Mouse (Mus musculus) liver, embryonic 16.5 days (tissue): ENCODE results near the gene Ccdc194. TPM values are rescaled to one million over a fixed set of nuclear protein-coding genes. Genes with fewer than 3 reads are reported as not detected.
A peak's percentile ranks its signal among the peaks of the same experiment; 100 is the strongest.

Source experiments
- ATAC-seq: fragments of 200-750 bp; cut with Nextera tagmentation; 2 replicates; pipeline ENCODE4 v1.8.0; 2017; ENCODE audit warnings: low read depth, mild to moderate bottlenecking, moderate number of reproducible peaks, moderate library complexity
- H3K27ac ChIP-seq: fragments of 300-500 bp; sonication (generic); 2 replicates; pipeline ENCODE4 v1.5.1; 2014; ENCODE audit warnings: mild to moderate bottlenecking, low read length
- H3K27me3 ChIP-seq: fragments of 300-500 bp; sonication (generic); 2 replicates; pipeline ENCODE4 v1.6.1; 2014; ENCODE audit warnings: low read depth, low read length, mixed read lengths; ENCODE audit not compliant: control insufficient read depth, insufficient read depth
- H3K36me3 ChIP-seq: fragments of 300-500 bp; sonication (generic); 2 replicates; pipeline ENCODE4 v1.6.1; 2014; ENCODE audit warnings: mild to moderate bottlenecking; ENCODE audit not compliant: control insufficient read depth, insufficient read depth
- H3K4me1 ChIP-seq: fragments of 300-500 bp; sonication (generic); 2 replicates; pipeline ENCODE4 v1.6.1; 2014; ENCODE audit warnings: low read depth, low read length, mixed read lengths; ENCODE audit not compliant: control insufficient read depth
- H3K4me2 ChIP-seq: fragments of 300-500 bp; sonication (generic); 2 replicates; pipeline ENCODE4 v1.6.1; 2014; ENCODE audit warnings: low read depth, low read length, mixed read lengths
- H3K4me3 ChIP-seq: fragments of 300-500 bp; sonication (generic); 2 replicates; pipeline ENCODE4 v1.5.1; 2014; ENCODE audit warnings: low read depth, mild to moderate bottlenecking, low read length
- H3K9ac ChIP-seq: fragments of 300-500 bp; sonication (generic); 2 replicates; pipeline ENCODE4 v1.6.1; 2014; ENCODE audit warnings: low read depth, low read length
- H3K9me3 ChIP-seq: fragments of 300-500 bp; sonication (generic); replicated peaks from 2 replicates; pipeline ENCODE4 v1.6.1; 2016; ENCODE audit warnings: low read length; ENCODE audit not compliant: control insufficient read depth
- WGBS: fragments of 180-500 bp; shearing (Covaris S2); extraction: QIAGEN DNeasy Blood & Tissue Kit; methylation state at CpG from one replicate; pipeline ENCODE4 v1.1.7; 2014; ENCODE audit not compliant: insufficient replicate concordance; 5-methylcytosine and 5-hydroxymethylcytosine counted together
- polyA plus RNA-seq: library from polyadenylated mRNA; unstranded; fragments of >200 nt; fragmentation: Nextera tagmentation; extraction: Ambion mirVana; gene quantifications from 2 replicates; pipeline ENCODE4 v1.2.1, GENCODE M21; 2015

The Ccdc194 gene
- polyA plus RNA-seq, 1 experiment from 2014 or later: 0.19 TPM

DNA sequence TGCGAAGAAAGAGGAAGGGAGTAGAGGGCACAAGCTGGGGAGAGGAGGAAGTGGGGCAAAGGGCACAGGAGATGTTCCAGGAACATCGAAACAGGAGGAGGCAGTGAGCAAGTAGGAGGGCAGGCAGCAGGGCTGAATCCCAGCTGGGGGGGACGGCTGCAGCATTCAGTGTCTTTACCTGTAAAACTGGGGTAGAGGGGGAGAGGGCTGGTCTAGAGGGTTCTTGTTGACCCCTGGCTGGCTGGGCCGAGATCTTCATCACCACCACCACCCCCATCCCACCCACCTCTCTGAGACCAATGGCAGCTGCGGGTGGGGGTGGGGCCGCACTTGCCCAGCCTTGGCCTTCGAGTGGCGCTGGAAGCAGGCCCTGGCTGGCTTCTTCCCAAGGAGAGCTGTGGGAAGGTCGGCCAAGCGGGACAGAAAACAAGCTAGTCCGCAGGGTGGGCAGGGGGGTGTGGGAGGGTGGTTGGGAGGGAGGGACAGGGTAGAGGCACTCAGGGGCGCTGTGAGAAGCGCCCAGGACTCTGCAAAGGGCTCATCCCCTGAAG lies 43.0 kb upstream of the Ccdc194 start, which contains the start of gene Slc27a1:
Gene Slc27a1, plus strand, starts transcription at position 496 of the 551 bp plus-strand sequence.
- H3K4me3 ChIP-seq: peak within 1 kb of the TSS; percentile 58
- H3K9me3 ChIP-seq: no peaks in the 10 kb centered on the region
- WGBS: 27% methylated on average over 13 of the region's 13 CpGs
- peaks cover 13% of the 10 kb centered on the region; the same call in 1 of the 2 replicates for H3K4me1 ChIP-seq
- no peaks in the 10 kb centered on the region for H3K36me3 ChIP-seq
- no peak within 1 kb of the TSS for H3K27ac ChIP-seq
- H3K4me2 ChIP-seq: peak within 1 kb of the TSS; percentile 70
- H3K27me3 ChIP-seq: peaks cover 14% of the 10 kb centered on the region
- ATAC-seq: no peak
- H3K9ac ChIP-seq: peak within 1 kb of the TSS; percentile 42; the same call in 1 of the 2 replicates

DNA sequence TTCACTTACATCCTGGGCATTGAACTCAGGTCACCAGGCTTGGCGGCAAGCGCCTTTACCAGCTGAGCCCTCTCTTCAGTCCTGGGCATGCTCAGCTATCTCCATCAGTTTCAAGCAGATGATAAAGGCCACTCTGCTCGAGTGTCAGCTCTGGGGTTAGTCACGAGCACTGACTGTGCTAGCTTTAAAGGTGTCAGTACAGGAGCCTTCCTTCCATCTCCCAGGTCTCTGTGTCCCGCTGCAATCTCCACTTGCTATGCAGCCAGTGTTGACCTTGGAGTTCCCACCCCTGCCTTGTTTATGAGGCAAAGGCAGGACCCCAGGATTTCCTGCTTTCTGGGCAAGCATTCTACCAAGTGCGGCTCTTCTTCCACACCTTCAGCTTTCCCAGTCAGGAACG lies 42.1 kb upstream of the Ccdc194 start:
- Histone ChIP-seq H3K4me2 (no peak overlapping the region), H3K9ac (no peak overlapping the region), H3K36me3 (no peaks in the 10 kb centered on the region), H3K27ac (no peak overlapping the region), H3K4me3 (no peak overlapping the region), H3K27me3 (peaks cover 20% of the 10 kb centered on the region), H3K9me3 (no peaks in the 10 kb centered on the region), H3K4me1 (peaks cover 17% of the 10 kb centered on the region)
- WGBS: 60% methylated on average over 7 of the region's 7 CpGs
- no peak for ATAC-seq

DNA sequence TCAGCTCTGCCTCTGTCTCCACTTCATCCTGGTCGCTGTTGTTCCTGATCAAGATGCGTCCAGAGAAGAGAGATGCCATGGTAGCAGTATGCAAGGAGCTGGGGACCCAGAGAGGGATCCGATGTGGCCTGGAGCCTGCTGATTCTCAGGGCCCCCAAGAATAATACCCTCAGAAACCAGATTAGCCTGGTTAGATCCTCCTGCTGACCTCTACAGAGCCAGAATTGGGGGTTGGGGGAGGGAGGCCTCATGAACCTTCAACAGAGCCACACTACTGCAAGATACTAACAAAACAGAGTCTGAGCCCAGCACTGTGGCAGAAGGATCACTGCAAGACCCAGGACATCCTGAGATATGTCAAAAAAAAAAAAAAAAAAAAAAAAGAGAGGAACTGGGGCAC lies 41.0 kb upstream of the Ccdc194 start, which contains the start of gene Nxnl1:
Gene Nxnl1, minus strand, starts transcription at position 101 of the 400 bp plus-strand sequence.
- H3K4me3 ChIP-seq: no peak within 1 kb of the TSS
- no peak within 1 kb of the TSS for H3K4me2 ChIP-seq
- H3K36me3 ChIP-seq: no peaks in the 10 kb centered on the region
- no peak for ATAC-seq
- H3K9me3 ChIP-seq: no peaks in the 10 kb centered on the region
- peaks cover 30% of the 10 kb centered on the region for H3K27me3 ChIP-seq
- no peak within 1 kb of the TSS for H3K9ac ChIP-seq
- H3K27ac ChIP-seq: no peak within 1 kb of the TSS
- 65% methylated on average over 3 of the region's 3 CpGs for WGBS
- H3K4me1 ChIP-seq: peaks cover 19% of the 10 kb centered on the region

DNA sequence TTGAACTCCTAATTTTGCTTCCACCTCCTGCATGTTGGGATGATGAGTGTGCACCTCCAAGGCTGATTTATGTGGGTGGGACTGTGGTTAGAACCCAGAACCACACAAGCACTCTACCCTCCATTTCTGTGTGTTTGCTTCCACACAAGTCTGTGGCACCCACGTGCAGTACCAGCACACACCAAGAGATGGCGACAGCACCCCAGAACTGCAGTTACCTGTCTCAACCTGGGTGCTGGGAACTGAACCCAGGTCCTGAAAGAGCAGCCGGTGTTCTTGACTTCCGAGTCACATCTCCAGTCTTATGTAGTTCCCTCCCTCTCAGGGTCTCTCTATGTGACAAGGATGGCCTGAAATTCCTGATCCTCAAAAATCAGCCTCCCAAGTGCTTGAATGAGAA lies 38.5 kb upstream of the Ccdc194 start:
- ATAC-seq: no peak
- H3K36me3 ChIP-seq: no peaks in the 10 kb centered on the region
- H3K9me3 ChIP-seq: no peaks in the 10 kb centered on the region
- H3K4me1 ChIP-seq: peaks cover 12% of the 10 kb centered on the region
- 68% methylated on average over 4 of the region's 4 CpGs for WGBS
- no peak overlapping the region for H3K4me2 ChIP-seq
- no peak overlapping the region for H3K4me3 ChIP-seq
- H3K27me3 ChIP-seq: peaks cover 27% of the 10 kb centered on the region
- no peak overlapping the region for H3K27ac ChIP-seq
- H3K9ac ChIP-seq: no peak overlapping the region

DNA sequence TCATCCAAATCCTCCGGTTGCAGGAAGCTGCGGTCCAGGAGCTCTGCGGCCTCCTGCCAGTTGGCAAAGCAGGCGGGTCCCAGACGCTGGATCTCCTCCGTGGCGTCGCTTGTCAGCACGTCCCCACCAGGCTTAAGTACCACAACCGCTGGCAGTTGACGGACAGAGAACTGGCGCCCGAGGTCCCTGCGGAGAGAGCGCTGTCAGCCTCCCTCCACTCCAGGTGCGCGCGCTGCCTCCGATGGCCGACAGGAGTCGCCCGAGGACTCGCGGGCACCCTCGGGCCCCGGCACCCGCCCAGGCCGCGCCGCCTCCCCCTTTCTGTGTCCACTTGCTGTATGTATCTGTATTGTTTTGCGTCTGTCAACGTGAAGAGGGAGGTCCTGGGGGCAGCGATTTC lies 37.2 kb upstream of the Ccdc194 start:
- peak overlapping the region; percentile 45 for H3K4me2 ChIP-seq
- H3K27ac ChIP-seq: no peak overlapping the region
- 0 out of 2 replicates have a peak, but pooled peaks have one; percentile 35 for ATAC-seq
- H3K4me3 ChIP-seq: peak overlapping the region; percentile 28
- H3K27me3 ChIP-seq: peaks cover 34% of the 10 kb centered on the region
- H3K36me3 ChIP-seq: no peaks in the 10 kb centered on the region
- 1% methylated on average over 33 of the region's 33 CpGs for WGBS
- no peak overlapping the region for H3K9ac ChIP-seq
- peaks cover 20% of the 10 kb centered on the region for H3K4me1 ChIP-seq
- no peaks in the 10 kb centered on the region for H3K9me3 ChIP-seq

DNA sequence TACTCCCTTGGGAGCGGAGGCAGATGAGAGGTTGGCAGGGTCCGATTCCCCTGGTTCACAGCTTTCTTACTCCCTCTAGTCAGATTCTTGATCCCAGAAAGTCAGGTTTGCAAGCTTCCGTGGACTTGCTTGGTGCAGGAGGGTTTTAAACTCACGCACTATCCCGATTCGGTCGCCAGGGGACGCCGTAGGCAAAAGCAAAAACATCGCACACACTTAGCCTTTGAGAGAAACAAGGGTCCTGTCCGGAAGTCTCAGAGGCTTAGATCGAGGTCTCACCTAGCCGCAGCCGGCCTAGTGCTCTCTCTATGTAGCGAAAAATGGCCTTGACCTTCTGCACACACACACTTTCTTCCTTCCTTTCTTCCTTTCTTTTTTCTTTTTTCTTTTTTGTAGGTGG lies 35.9 kb upstream of the Ccdc194 start:
- peaks cover 20% of the 10 kb centered on the region for H3K4me1 ChIP-seq
- H3K27me3 ChIP-seq: peaks cover 40% of the 10 kb centered on the region
- no peak overlapping the region for H3K4me2 ChIP-seq
- WGBS: 4% methylated on average over 15 of the region's 15 CpGs
- no peaks in the 10 kb centered on the region for H3K36me3 ChIP-seq
- H3K27ac ChIP-seq: no peak overlapping the region
- H3K4me3 ChIP-seq: no peak overlapping the region
- no peak overlapping the region for H3K9ac ChIP-seq
- ATAC-seq: no peak
- H3K9me3 ChIP-seq: no peaks in the 10 kb centered on the region

DNA sequence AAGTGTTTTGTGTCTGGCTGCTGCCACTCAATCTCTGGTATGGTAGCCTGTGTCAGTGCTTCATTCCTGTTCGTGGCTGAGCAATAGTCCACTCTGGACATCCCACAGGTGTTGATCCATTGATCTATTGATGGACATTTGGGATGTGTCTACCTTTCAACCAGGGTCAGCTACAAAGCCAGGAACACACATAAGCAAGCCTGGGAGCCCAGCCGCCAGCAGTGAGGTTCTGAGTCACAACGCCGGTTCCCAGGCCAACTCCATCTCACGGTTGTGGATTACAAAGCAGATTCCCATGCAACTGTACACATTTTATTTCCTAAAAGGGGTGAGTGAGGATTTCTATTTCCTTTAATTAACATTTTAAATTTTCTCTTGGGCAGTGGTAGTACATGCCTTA lies 35.3 kb upstream of the Ccdc194 start:
- Histone ChIP-seq H3K27ac (no peak overlapping the region), H3K4me1 (peaks cover 20% of the 10 kb centered on the region), H3K27me3 (peaks cover 40% of the 10 kb centered on the region), H3K36me3 (no peaks in the 10 kb centered on the region), H3K4me2 (no peak overlapping the region), H3K4me3 (no peak overlapping the region), H3K9ac (no peak overlapping the region), H3K9me3 (no peaks in the 10 kb centered on the region)
- ATAC-seq: no peak
- 82% methylated on average over 5 of the region's 5 CpGs for WGBS

DNA sequence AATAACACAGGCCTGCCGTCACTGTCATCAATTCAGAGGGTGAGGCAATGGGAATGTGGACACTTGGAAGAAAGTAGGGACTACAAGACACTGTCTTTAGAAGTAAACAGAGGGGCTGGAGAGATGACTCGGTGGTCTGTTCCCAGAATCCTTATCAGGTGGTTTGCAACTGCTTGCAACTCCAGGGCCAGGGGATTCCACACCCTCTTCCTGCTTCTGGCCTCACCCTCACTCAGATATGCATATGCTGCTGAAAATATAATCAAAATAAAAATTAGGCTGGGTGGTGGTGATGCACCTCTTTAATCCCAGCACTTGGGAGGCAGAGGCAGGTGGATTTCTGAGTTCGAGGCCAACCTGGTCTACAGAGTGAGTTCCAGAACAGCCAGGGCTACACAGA lies 34.6 kb upstream of the Ccdc194 start:
- no peak overlapping the region for H3K27ac ChIP-seq

DNA sequence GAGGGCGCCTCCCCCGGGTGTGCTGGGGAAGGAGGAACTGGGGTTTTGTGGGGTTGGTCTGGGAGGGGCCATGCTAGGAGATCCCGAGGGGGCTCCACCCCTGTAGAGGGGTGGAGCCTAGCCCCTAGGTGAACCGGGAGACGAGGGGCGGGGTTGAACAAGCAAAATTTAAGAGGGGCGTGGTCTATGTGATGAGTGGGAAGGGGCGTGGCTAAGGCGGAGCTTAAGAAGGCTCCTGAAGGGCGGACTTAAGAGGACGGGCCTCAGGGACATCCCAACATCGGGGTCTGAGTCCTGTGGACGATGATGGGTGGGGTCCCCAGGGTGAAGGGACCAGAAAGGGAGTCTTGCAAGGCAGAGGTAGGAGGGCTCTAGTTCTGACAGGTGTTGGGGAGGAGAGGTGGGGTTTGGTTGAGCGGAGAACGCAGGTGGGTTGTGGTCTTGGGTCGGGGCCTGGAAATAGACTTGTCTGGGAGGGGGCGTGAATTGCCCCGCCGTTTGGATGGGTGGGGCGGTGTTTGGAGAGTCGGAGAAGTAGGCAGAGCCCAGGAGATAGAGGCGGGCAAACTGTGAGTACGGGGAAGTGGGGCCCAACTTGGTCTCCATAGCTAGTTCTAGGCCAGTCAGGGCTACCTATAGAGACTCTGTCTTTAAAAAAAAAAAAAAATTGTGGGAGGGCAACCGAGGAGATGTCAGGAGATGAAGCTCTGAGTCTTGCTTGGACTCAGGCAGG lies 33.6 kb upstream of the Ccdc194 start:
- peaks cover 40% of the 10 kb centered on the region for H3K27me3 ChIP-seq
- ATAC-seq: peak; percentile 74
- 3% methylated on average over 24 of the region's 24 CpGs for WGBS
- peak overlapping the region; percentile 53 for H3K4me3 ChIP-seq
- no peaks in the 10 kb centered on the region for H3K36me3 ChIP-seq
- H3K9me3 ChIP-seq: no peaks in the 10 kb centered on the region
- H3K4me2 ChIP-seq: peak overlapping the region; percentile 76
- peaks cover 24% of the 10 kb centered on the region for H3K4me1 ChIP-seq
- no peak overlapping the region for H3K27ac ChIP-seq
- peak overlapping the region; percentile 50; the same call in 1 of the 2 replicates for H3K9ac ChIP-seq

More for the DNA sequence above, 34.6 kb upstream of the Ccdc194 start:
- no peaks in the 10 kb centered on the region for H3K9me3 ChIP-seq
- 41% methylated on average over 3 of the region's 3 CpGs for WGBS
- peaks cover 40% of the 10 kb centered on the region for H3K27me3 ChIP-seq
- no peak overlapping the region for H3K4me2 ChIP-seq
- ATAC-seq: no peak
- H3K36me3 ChIP-seq: no peaks in the 10 kb centered on the region
- peaks cover 20% of the 10 kb centered on the region for H3K4me1 ChIP-seq
- no peak overlapping the region for H3K4me3 ChIP-seq
- no peak overlapping the region for H3K9ac ChIP-seq
